Mouse (Mus musculus): ENCODE results near the gene Srrd. TPM values are rescaled to one million over a fixed set of nuclear protein-coding genes. Genes with fewer than 3 reads are reported as not detected.
A peak's percentile ranks its signal among the peaks of the same experiment; 100 is the strongest.

Gene Srrd
- 9.4 and 10.6 TPM in 2 replicates for polyA plus RNA-seq (2015; fragmentation: Nextera tagmentation; extraction: Ambion mirVana)

- no peak for TF ChIP-seq EP300 (IDR thresholded peaks at IDR 0.05; ENCODE audit: low read depth)
- TF ChIP-seq CTCF (IDR thresholded peaks at IDR 0.05; ENCODE audit: low read depth) = peak; percentile 6; the same call in 1 of the 2 replicates
- DNase-seq = peak; percentile 90
- H3K27me3 ChIP-seq (ENCODE audit: insufficient read depth, low read length) = no peaks in the 10 kb centered on the region
- peak; percentile 72 for ATAC-seq
- H3K36me3 ChIP-seq (replicated peaks; ENCODE audit: insufficient read depth, low read length) = peaks cover 21% of the 10 kb centered on the region
- H3K27ac ChIP-seq (ENCODE audit: low read depth) = peak within 1 kb of the TSS; percentile 90
- H3K9me3 ChIP-seq (ENCODE audit: low read length) = no peaks in the 10 kb centered on the region
- peak within 1 kb of the TSS; percentile 82 for H3K9ac ChIP-seq (replicated peaks)
- H3K4me1 ChIP-seq (ENCODE audit: insufficient read depth) = peaks cover 20% of the 10 kb centered on the region
- peak within 1 kb of the TSS; percentile 85 for H3K4me2 ChIP-seq (ENCODE audit: low read depth, low read length)
- 2% methylated on average over 56 of the region's 64 CpGs for WGBS (ENCODE audit: insufficient replicate concordance)
- peak within 1 kb of the TSS; percentile 94 for H3K4me3 ChIP-seq (ENCODE audit: low read depth, low read length)
Observed at GRCm38 (mm10) chr5:112342463-112343204, at the start of gene Srrd, which contains the start of gene Hps4. Gene Srrd (minus strand): TSS chr5:112343040. Gene Hps4 (plus strand): TSS chr5:112343083.

- no peak for TF ChIP-seq EP300 (IDR thresholded peaks at IDR 0.05; ENCODE audit: low read depth)
- WGBS (ENCODE audit: insufficient replicate concordance) = 62% methylated on average over 27 of the region's 27 CpGs
- H3K9me3 ChIP-seq (ENCODE audit: low read length) = no peaks in the 10 kb centered on the region
- no peak overlapping the region for H3K4me2 ChIP-seq (ENCODE audit: low read depth, low read length)
- peaks cover 51% of the 10 kb centered on the region for H3K27me3 ChIP-seq (ENCODE audit: insufficient read depth, low read length)
- no peaks in the 10 kb centered on the region for H3K36me3 ChIP-seq (replicated peaks; ENCODE audit: insufficient read depth, low read length)
- no peaks in the 10 kb centered on the region; the same call in 1 of the 2 replicates for H3K4me1 ChIP-seq (ENCODE audit: insufficient read depth)
- H3K4me3 ChIP-seq (ENCODE audit: low read depth, low read length) = no peak overlapping the region
- ATAC-seq (no peak), DNase-seq (no peak)
- H3K9ac ChIP-seq (replicated peaks) = no peak overlapping the region
- H3K27ac ChIP-seq (ENCODE audit: low read depth) = no peak overlapping the region
Observed at GRCm38 (mm10) chr5:112391676-112392323, 49.0 kb upstream of the Srrd start.

- ATAC-seq (no peak), DNase-seq (no peak)
- no peak overlapping the region for H3K9ac ChIP-seq (replicated peaks)
- no peak overlapping the region for H3K4me2 ChIP-seq (ENCODE audit: low read depth, low read length)
- H3K27ac ChIP-seq (ENCODE audit: low read depth) = no peak overlapping the region
- no peak overlapping the region for H3K4me3 ChIP-seq (ENCODE audit: low read depth, low read length)
- peaks cover 45% of the 10 kb centered on the region for H3K27me3 ChIP-seq (ENCODE audit: insufficient read depth, low read length)
- H3K36me3 ChIP-seq (replicated peaks; ENCODE audit: insufficient read depth, low read length) = no peaks in the 10 kb centered on the region
- WGBS (ENCODE audit: insufficient replicate concordance) = 46% methylated on average over 16 of the region's 16 CpGs
- no peaks in the 10 kb centered on the region; the same call in 1 of the 2 replicates for H3K4me1 ChIP-seq (ENCODE audit: insufficient read depth)
- no peaks in the 10 kb centered on the region for H3K9me3 ChIP-seq (ENCODE audit: low read length)
- TF ChIP-seq EP300 (IDR thresholded peaks at IDR 0.05; ENCODE audit: low read depth) (no peak), CTCF (IDR thresholded peaks at IDR 0.05; ENCODE audit: low read depth) (no peak)
Observed at GRCm38 (mm10) chr5:112391002-112391401, 48.2 kb upstream of the Srrd start.

- H3K27ac ChIP-seq (ENCODE audit: low read depth) = no peak overlapping the region
- no peaks in the 10 kb centered on the region for H3K9me3 ChIP-seq (ENCODE audit: low read length)
- no peak overlapping the region for H3K9ac ChIP-seq (replicated peaks)
- no peak overlapping the region for H3K4me2 ChIP-seq (ENCODE audit: low read depth, low read length)
- H3K4me3 ChIP-seq (ENCODE audit: low read depth, low read length) = no peak overlapping the region
- H3K4me1 ChIP-seq (ENCODE audit: insufficient read depth) = no peaks in the 10 kb centered on the region
- DNase-seq (no peak), ATAC-seq (no peak)
- no peak for TF ChIP-seq EP300 (IDR thresholded peaks at IDR 0.05; ENCODE audit: low read depth)
- TF ChIP-seq CTCF (IDR thresholded peaks at IDR 0.05; ENCODE audit: low read depth) = no peak
- H3K36me3 ChIP-seq (replicated peaks; ENCODE audit: insufficient read depth, low read length) = no peaks in the 10 kb centered on the region
- H3K27me3 ChIP-seq (ENCODE audit: insufficient read depth, low read length) = peaks cover 30% of the 10 kb centered on the region
- 72% methylated on average over 9 of the region's 9 CpGs for WGBS (ENCODE audit: insufficient replicate concordance)
Observed at GRCm38 (mm10) chr5:112389352-112389751, 46.5 kb upstream of the Srrd start.

- Histone ChIP-seq H3K4me1 (ENCODE audit: insufficient read depth) (no peaks in the 10 kb centered on the region), H3K27ac (ENCODE audit: low read depth) (no peak overlapping the region), H3K9me3 (ENCODE audit: low read length) (no peaks in the 10 kb centered on the region), H3K27me3 (ENCODE audit: insufficient read depth, low read length) (no peaks in the 10 kb centered on the region), H3K9ac (replicated peaks) (no peak overlapping the region), H3K4me2 (ENCODE audit: low read depth, low read length) (no peak overlapping the region), H3K4me3 (ENCODE audit: low read depth, low read length) (no peak overlapping the region), H3K36me3 (replicated peaks; ENCODE audit: insufficient read depth, low read length) (no peaks in the 10 kb centered on the region)
- TF ChIP-seq EP300 (IDR thresholded peaks at IDR 0.05; ENCODE audit: low read depth) = no peak
- TF ChIP-seq CTCF (IDR thresholded peaks at IDR 0.05; ENCODE audit: low read depth) = no peak
- 70% methylated on average over 2 of the region's 2 CpGs for WGBS (ENCODE audit: insufficient replicate concordance)
- DNase-seq (peak; percentile 41), ATAC-seq (peak; percentile 90)
Observed at GRCm38 (mm10) chr5:112385973-112386372, 43.1 kb upstream of the Srrd start.

- DNase-seq = no peak
- H3K27me3 ChIP-seq (ENCODE audit: insufficient read depth, low read length) = no peaks in the 10 kb centered on the region
- no peak overlapping the region for H3K9ac ChIP-seq (replicated peaks)
- H3K9me3 ChIP-seq (ENCODE audit: low read length) = no peaks in the 10 kb centered on the region
- 48% methylated on average over 13 of the region's 13 CpGs for WGBS (ENCODE audit: insufficient replicate concordance)
- TF ChIP-seq CTCF (IDR thresholded peaks at IDR 0.05; ENCODE audit: low read depth) (no peak), EP300 (IDR thresholded peaks at IDR 0.05; ENCODE audit: low read depth) (no peak)
- no peak overlapping the region for H3K27ac ChIP-seq (ENCODE audit: low read depth)
- H3K36me3 ChIP-seq (replicated peaks; ENCODE audit: insufficient read depth, low read length) = no peaks in the 10 kb centered on the region
- H3K4me3 ChIP-seq (ENCODE audit: low read depth, low read length) = no peak overlapping the region
- H3K4me2 ChIP-seq (ENCODE audit: low read depth, low read length) = no peak overlapping the region
- no peaks in the 10 kb centered on the region for H3K4me1 ChIP-seq (ENCODE audit: insufficient read depth)
- ATAC-seq = no peak; the same call in 1 of the 2 replicates
Observed at GRCm38 (mm10) chr5:112384805-112385472, 42.1 kb upstream of the Srrd start.

Measured in liver, postnatal 0 days (tissue).